In genomic region chr14:58678781-58679180, GRCm38 (mm10) we compare ENCODE assay signal across 22 mouse cellular contexts.
DNase-seq lines count a peak whose midpoint lies in the region; ATAC-seq and TF ChIP-seq lines count a peak whose summit lies in the region.
"Had no signal": no experiment of that assay in that cellular context is flagged by ENCODE, and none has a peak within 500 bp of the region (broad histone marks: within the 10 kb centered on the region; RNA-seq: fewer than 3 reads in every experiment).

No protein-coding gene starts in this region.

- no peaks in the 10 kb centered on the region for H3K9me3 ChIP-seq in hindbrain, postnatal 0 days (ENCODE audit: low read length)
- no peaks in the 10 kb centered on the region for H3K9me3 ChIP-seq in hindbrain, embryonic 10.5 days
- H3K9me3 ChIP-seq: forebrain, embryonic 12.5 days; forebrain, embryonic 15.5 days; heart, embryonic 10.5 days; heart, embryonic 13.5 days; hindbrain, embryonic 13.5 days had no signal

- H3K9ac ChIP-seq in hindbrain, postnatal 0 days (replicated peaks; ENCODE audit: low read length), result no peak overlapping the region
- H3K9ac ChIP-seq: forebrain, embryonic 12.5 days; forebrain, embryonic 15.5 days; heart, embryonic 13.5 days; hindbrain, embryonic 13.5 days had no signal

- WGBS in hindbrain, postnatal 0 days, result 54% methylated on average over 6 of the region's 6 CpGs
- 78% methylated on average over 6 of the region's 6 CpGs for WGBS in hindbrain, embryonic 10.5 days

- DNase-seq in cerebellum, postnatal 10 days, result peak; percentile 72 to 75
- DNase-seq in cerebellum, adult 18-20 months, result no peak
- DNase-seq in hindbrain, postnatal 0 days (ENCODE audit: low spot score), result peak; percentile 65
- DNase-seq in hindbrain, embryonic 10.5 days (ENCODE audit: low spot score), result no peak
- DNase-seq in Muller cell, postnatal 12 days (ENCODE audit: inconsistent ontology term), result peak; percentile 29
- DNase-seq in retina, embryonic 14.5 days (ENCODE audit: low spot score), result peak; percentile 23
- no peak for DNase-seq in spleen, postnatal 14 days (ENCODE audit: low spot score in 2 of 2)
- DNase-seq in frontal cortex, postnatal 36 days (ENCODE audit: low spot score in 2 of 2), result no peak
- DNase-seq: adrenal gland, postnatal 10 days; cerebellum, adult 9-11 months; gastrocnemius, postnatal 10 days; gastrocnemius, postnatal 36 days; heart, adult 2 months; heart, postnatal 14 days; heart, postnatal 4 days had no signal

- no peak for TF ChIP-seq CTCF in hindbrain, postnatal 0 days (IDR thresholded peaks at IDR 0.05; ENCODE audit: low read depth)

- no peaks in the 10 kb centered on the region for H3K27me3 ChIP-seq in hindbrain, postnatal 0 days (ENCODE audit: insufficient read depth, low read length)
- no peaks in the 10 kb centered on the region for H3K27me3 ChIP-seq in hindbrain, embryonic 10.5 days (ENCODE audit: insufficient read depth, poor library complexity, severe bottlenecking)
- H3K27me3 ChIP-seq: forebrain, embryonic 12.5 days; forebrain, embryonic 15.5 days; heart, embryonic 13.5 days; hindbrain, embryonic 13.5 days had no signal

- peak; percentile 73 for ATAC-seq in hindbrain, postnatal 0 days
- ATAC-seq: forebrain, embryonic 15.5 days; Patski had no signal

- no peak overlapping the region for H3K4me3 ChIP-seq in hindbrain, postnatal 0 days (ENCODE audit: low read length)
- no peak overlapping the region for H3K4me3 ChIP-seq in hindbrain, embryonic 10.5 days
- H3K4me3 ChIP-seq: erythroblast, embryonic 14.5 days; forebrain, embryonic 12.5 days; forebrain, embryonic 15.5 days; heart, adult 2 months; heart, embryonic 10.5 days; heart, embryonic 13.5 days; hindbrain, embryonic 13.5 days had no signal

- H3K4me1 ChIP-seq in hindbrain, postnatal 0 days (ENCODE audit: insufficient read depth, low read length), result peaks cover 5% of the 10 kb centered on the region; the same call in 1 of the 2 replicates
- peaks cover 4% of the 10 kb centered on the region for H3K4me1 ChIP-seq in hindbrain, embryonic 10.5 days (replicated peaks)
- H3K4me1 ChIP-seq: forebrain, embryonic 12.5 days; forebrain, embryonic 15.5 days; hindbrain, embryonic 13.5 days had no signal

- H3K36me3 ChIP-seq in hindbrain, postnatal 0 days (ENCODE audit: insufficient read depth, low read length), result no peaks in the 10 kb centered on the region
- H3K36me3 ChIP-seq in hindbrain, embryonic 10.5 days, result no peaks in the 10 kb centered on the region
- H3K36me3 ChIP-seq: forebrain, embryonic 12.5 days; forebrain, embryonic 15.5 days; heart, embryonic 10.5 days; heart, embryonic 13.5 days; hindbrain, embryonic 13.5 days had no signal

- no peak overlapping the region for H3K4me2 ChIP-seq in hindbrain, postnatal 0 days (ENCODE audit: low read depth, low read length)
- H3K4me2 ChIP-seq: forebrain, embryonic 12.5 days; forebrain, embryonic 15.5 days; hindbrain, embryonic 13.5 days had no signal

- H3K27ac ChIP-seq in hindbrain, postnatal 0 days, result peak overlapping the region; percentile 61
- no peak overlapping the region for H3K27ac ChIP-seq in hindbrain, embryonic 10.5 days
- H3K27ac ChIP-seq: forebrain, embryonic 12.5 days; forebrain, embryonic 15.5 days; heart, adult 2 months; heart, embryonic 10.5 days; heart, embryonic 13.5 days; hindbrain, embryonic 13.5 days had no signal

Comparison
In these comparisons a context has a peak if more than half of its experiments do, and no peak if none do; other contexts are left out.
1. DNase-seq: peak in cerebellum, postnatal 10 days (2 of 2), hindbrain, postnatal 0 days (single experiment), Muller cell, postnatal 12 days (single experiment) and retina, embryonic 14.5 days (single experiment); none in cerebellum, adult 18-20 months (0 of 2), hindbrain, embryonic 10.5 days (single experiment), spleen, postnatal 14 days (0 of 2) and frontal cortex, postnatal 36 days (0 of 2).